Mouse (Mus musculus): ENCODE measurements around the gene Nat8f4. TPM values are rescaled to one million over a fixed set of nuclear protein-coding genes. Genes with fewer than 3 reads are reported as not detected.

The Nat8f4 gene
- total RNA-seq, 2 experiments from 2014 or later = 0.27 to 0.62 TPM

DNA sequence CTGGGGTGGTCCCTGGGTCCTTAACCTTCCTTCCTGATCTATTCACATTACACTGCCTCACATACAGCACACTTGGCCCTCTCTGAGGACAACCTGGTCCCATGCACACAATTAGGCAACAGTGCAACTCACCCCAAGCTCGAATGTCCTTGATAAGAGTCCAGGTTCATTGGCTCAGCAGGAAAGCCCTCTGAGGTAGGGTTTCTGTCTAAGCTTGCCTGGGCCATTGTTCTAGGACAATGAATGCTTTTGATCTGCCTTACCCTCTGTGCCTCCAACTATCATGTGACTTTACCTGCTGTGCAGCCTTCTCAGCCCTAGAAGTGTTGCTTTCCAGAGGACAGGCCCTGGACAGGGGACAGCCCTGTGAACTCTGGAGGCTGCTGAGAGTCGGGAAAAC lies 55.4 kb downstream of the Nat8f4 start:
- ATAC-seq (replicated peaks; ENCODE audit: poor library complexity) = no peak

Other genes starting within 250 kb of the Nat8f4 start
- gene Nat8f7, start 191.7 kb downstream of the Nat8f4 start, total RNA-seq (2015) = not detected in 2 replicates
- gene Nat8f7, start 191.7 kb downstream of the Nat8f4 start, total RNA-seq (2017) = not detected in 2 replicates
- gene Nat8f3, start 139.1 kb downstream of the Nat8f4 start, total RNA-seq (2015) = not detected in 2 replicates
- not detected in 2 replicates for gene Nat8f3, start 139.1 kb downstream of the Nat8f4 start, total RNA-seq (2017)
- gene Nat8f6, start 83.9 kb downstream of the Nat8f4 start, total RNA-seq (2015) = not detected in 2 replicates
- not detected in 2 replicates for gene Nat8f6, start 83.9 kb downstream of the Nat8f4 start, total RNA-seq (2017)
- not detected in 2 replicates for gene Nat8f5, start 83.9 kb downstream of the Nat8f4 start, total RNA-seq (2015)
- not detected in 2 replicates for gene Nat8f5, start 83.9 kb downstream of the Nat8f4 start, total RNA-seq (2017)
- not detected in 2 replicates for gene Nat8, start 72.8 kb downstream of the Nat8f4 start, total RNA-seq (2015)
- not detected in 2 replicates for gene Nat8, start 72.8 kb downstream of the Nat8f4 start, total RNA-seq (2017)
- gene Nat8f2, start 35.7 kb downstream of the Nat8f4 start, total RNA-seq (2015) = not detected in 2 replicates
- not detected in 2 replicates for gene Nat8f2, start 35.7 kb downstream of the Nat8f4 start, total RNA-seq (2017)
- gene Tprkb, start 7.0 kb upstream of the Nat8f4 start, total RNA-seq (2015) = 25.4 and 26.1 TPM in 2 replicates
- 32.1 and 43.8 TPM in 2 replicates for gene Tprkb, start 7.0 kb upstream of the Nat8f4 start, total RNA-seq (2017)
- 4.8 and 5.0 TPM in 2 replicates for gene Nat8f1, start 10.8 kb upstream of the Nat8f4 start, total RNA-seq (2015)
- 2.4 and 5.7 TPM in 2 replicates for gene Nat8f1, start 10.8 kb upstream of the Nat8f4 start, total RNA-seq (2017)
- gene Dusp11, start 56.8 kb upstream of the Nat8f4 start, total RNA-seq (2015) = 61.4 and 64.5 TPM in 2 replicates
- 36.7 and 38.0 TPM in 2 replicates for gene Dusp11, start 56.8 kb upstream of the Nat8f4 start, total RNA-seq (2017)
- not detected in 2 replicates for gene Figla, start 111.3 kb upstream of the Nat8f4 start, total RNA-seq (2015)
- gene Figla, start 111.3 kb upstream of the Nat8f4 start, total RNA-seq (2017) = not detected in 2 replicates
- 2.5 and 4.6 TPM in 2 replicates for gene Add2, start 123.8 kb upstream of the Nat8f4 start, total RNA-seq (2015)
- 6.7 and 8.0 TPM in 2 replicates for gene Add2, start 123.8 kb upstream of the Nat8f4 start, total RNA-seq (2017)

Data from megakaryocyte progenitor cell, adult 5-6 weeks (primary cell).